Mouse (Mus musculus) limb, embryonic 15.5 days (tissue): ENCODE measurements at regions not wholly inside any gene's neighbourhood (a gene's known extent, or its start where the extent isn't known, plus 50 kb on each side); places are given as distances from the start of the nearest gene placed in this dataset. TPM values are rescaled to one million over a fixed set of nuclear protein-coding genes. Genes with fewer than 3 reads are reported as not detected.

Source experiments
- ATAC-seq: fragments of 200-750 bp; cut with Nextera tagmentation; 2 replicates; pipeline ENCODE4 v1.8.0; 2017; ENCODE audit warnings: low read depth, moderate TSS enrichment; ENCODE audit not compliant: insufficient number of reproducible peaks, low FRiP score, low TSS enrichment
- H3K27ac ChIP-seq: fragments of 300-500 bp; sonication (generic); 2 replicates; pipeline ENCODE4 v1.5.1; 2015; ENCODE audit warnings: moderate library complexity, mild to moderate bottlenecking, inconsistent platforms
- H3K27me3 ChIP-seq: fragments of 300-500 bp; sonication (generic); 2 replicates; pipeline ENCODE4 v1.6.1; 2015; ENCODE audit warnings: inconsistent platforms
- H3K36me3 ChIP-seq: fragments of 300-500 bp; sonication (generic); 2 replicates; pipeline ENCODE4 v1.6.1; 2015; ENCODE audit warnings: inconsistent platforms
- H3K4me1 ChIP-seq: fragments of 300-500 bp; sonication (generic); 2 replicates; pipeline ENCODE4 v1.6.1; 2015; ENCODE audit warnings: inconsistent platforms
- H3K4me2 ChIP-seq: fragments of 300-500 bp; sonication (generic); 2 replicates; pipeline ENCODE4 v1.6.1; 2015; ENCODE audit warnings: mild to moderate bottlenecking, inconsistent platforms
- H3K4me3 ChIP-seq: fragments of 300-500 bp; sonication (generic); 2 replicates; pipeline ENCODE4 v1.5.1; 2015; ENCODE audit warnings: mild to moderate bottlenecking, inconsistent platforms
- H3K9ac ChIP-seq: fragments of 300-500 bp; sonication (generic); 2 replicates; pipeline ENCODE4 v1.6.1; 2015; ENCODE audit warnings: inconsistent platforms
- H3K9me3 ChIP-seq: fragments of 300-500 bp; sonication (generic); 2 replicates; pipeline ENCODE4 v1.6.1; 2016; ENCODE audit warnings: inconsistent platforms
- WGBS: fragments of 180-500 bp; shearing (Covaris S2); methylation state at CpG from one replicate; pipeline ENCODE4 v1.1.7; 2015; 5-methylcytosine and 5-hydroxymethylcytosine counted together
- microRNA-seq: library from miRNA; unstranded; fragments of <30 nt; microRNA quantifications from one replicate; pipeline ENCODE4, GENCODE M21; 2016

GRCm38 (mm10) chr16:50696052-50696451 is 105.1 kb upstream of the Ccdc54 start:
- Histone ChIP-seq H3K4me1 (no peaks in the 10 kb centered on the region), H3K36me3 (no peaks in the 10 kb centered on the region), H3K9me3 (no peaks in the 10 kb centered on the region), H3K4me3 (no peak overlapping the region), H3K27me3 (no peaks in the 10 kb centered on the region), H3K9ac (no peak overlapping the region), H3K27ac (no peak overlapping the region), H3K4me2 (no peak overlapping the region)
- no peak for ATAC-seq
- 82% methylated on average over 4 of the region's 4 CpGs for WGBS

- no peak overlapping the region for H3K4me3 ChIP-seq
- H3K4me2 ChIP-seq: no peak overlapping the region
- 71% methylated on average over 2 of the region's 2 CpGs for WGBS
- no peaks in the 10 kb centered on the region for H3K27me3 ChIP-seq
- no peaks in the 10 kb centered on the region for H3K4me1 ChIP-seq
- H3K9me3 ChIP-seq: no peaks in the 10 kb centered on the region
- H3K27ac ChIP-seq: no peak overlapping the region
- ATAC-seq: no peak
- H3K36me3 ChIP-seq: no peaks in the 10 kb centered on the region
- no peak overlapping the region for H3K9ac ChIP-seq
Observed at GRCm38 (mm10) chr16:50694045-50694444, 103.1 kb upstream of the Ccdc54 start.

GRCm38 (mm10) chr16:50690818-50691217 is 99.9 kb upstream of the Ccdc54 start:
- ATAC-seq: no peak
- no peaks in the 10 kb centered on the region for H3K9me3 ChIP-seq
- 81% methylated on average over 7 of the region's 7 CpGs for WGBS
- no peaks in the 10 kb centered on the region for H3K4me1 ChIP-seq
- H3K36me3 ChIP-seq: no peaks in the 10 kb centered on the region
- H3K4me2 ChIP-seq: no peak overlapping the region
- H3K4me3 ChIP-seq: no peak overlapping the region
- H3K27ac ChIP-seq: no peak overlapping the region
- no peaks in the 10 kb centered on the region for H3K27me3 ChIP-seq
- H3K9ac ChIP-seq: no peak overlapping the region

GRCm38 (mm10) chr16:50689525-50689924 is 98.6 kb upstream of the Ccdc54 start:
- Histone ChIP-seq H3K4me2 (no peak overlapping the region), H3K27ac (no peak overlapping the region), H3K4me3 (0 out of 2 replicates have a peak overlapping the region, but pooled peaks have one; percentile 5), H3K4me1 (no peaks in the 10 kb centered on the region), H3K36me3 (no peaks in the 10 kb centered on the region), H3K9me3 (no peaks in the 10 kb centered on the region), H3K9ac (no peak overlapping the region), H3K27me3 (no peaks in the 10 kb centered on the region)
- 65% methylated on average over 10 of the region's 10 CpGs for WGBS
- no peak for ATAC-seq

GRCm38 (mm10) chr16:50688818-50689506 is 98.0 kb upstream of the Ccdc54 start:
- Histone ChIP-seq H3K9me3 (no peaks in the 10 kb centered on the region), H3K9ac (no peak overlapping the region), H3K4me1 (no peaks in the 10 kb centered on the region), H3K4me3 (0 out of 2 replicates have a peak overlapping the region, but pooled peaks have one; percentile 5), H3K36me3 (no peaks in the 10 kb centered on the region), H3K27ac (no peak overlapping the region), H3K27me3 (no peaks in the 10 kb centered on the region), H3K4me2 (no peak overlapping the region)
- ATAC-seq: no peak
- WGBS: 67% methylated on average over 11 of the region's 11 CpGs

GRCm38 (mm10) chr16:50679698-50680097 is 88.7 kb upstream of the Ccdc54 start:
- no peak overlapping the region for H3K4me3 ChIP-seq
- H3K4me2 ChIP-seq: no peak overlapping the region
- no peaks in the 10 kb centered on the region for H3K4me1 ChIP-seq
- no peak overlapping the region for H3K9ac ChIP-seq
- no peaks in the 10 kb centered on the region for H3K27me3 ChIP-seq
- no peak for ATAC-seq
- H3K36me3 ChIP-seq: no peaks in the 10 kb centered on the region
- no peaks in the 10 kb centered on the region for H3K9me3 ChIP-seq
- 91% methylated on average over 6 of the region's 6 CpGs for WGBS
- no peak overlapping the region for H3K27ac ChIP-seq

- no peaks in the 10 kb centered on the region for H3K27me3 ChIP-seq
- no peak overlapping the region for H3K4me3 ChIP-seq
- H3K27ac ChIP-seq: no peak overlapping the region
- H3K4me2 ChIP-seq: no peak overlapping the region
- H3K36me3 ChIP-seq: no peaks in the 10 kb centered on the region
- H3K4me1 ChIP-seq: no peaks in the 10 kb centered on the region
- WGBS: 75% methylated on average over 5 of the region's 5 CpGs
- H3K9ac ChIP-seq: no peak overlapping the region
- no peak for ATAC-seq
- no peaks in the 10 kb centered on the region for H3K9me3 ChIP-seq
Observed at GRCm38 (mm10) chr16:50673339-50673738, 82.4 kb upstream of the Ccdc54 start.

- no peak for ATAC-seq
- no peaks in the 10 kb centered on the region for H3K4me1 ChIP-seq
- H3K9ac ChIP-seq: no peak overlapping the region
- H3K4me2 ChIP-seq: no peak overlapping the region
- no peaks in the 10 kb centered on the region for H3K36me3 ChIP-seq
- H3K27ac ChIP-seq: no peak overlapping the region
- 72% methylated on average over 5 of the region's 5 CpGs for WGBS
- no peaks in the 10 kb centered on the region for H3K27me3 ChIP-seq
- H3K9me3 ChIP-seq: no peaks in the 10 kb centered on the region
- no peak overlapping the region for H3K4me3 ChIP-seq
Observed at GRCm38 (mm10) chr16:50672713-50673112, 81.8 kb upstream of the Ccdc54 start.

GRCm38 (mm10) chr16:50671170-50671569 is 80.2 kb upstream of the Ccdc54 start:
- WGBS: 84% methylated on average over 5 of the region's 5 CpGs
- Histone ChIP-seq H3K27me3 (no peaks in the 10 kb centered on the region), H3K4me1 (no peaks in the 10 kb centered on the region), H3K36me3 (no peaks in the 10 kb centered on the region), H3K4me2 (no peak overlapping the region), H3K9me3 (no peaks in the 10 kb centered on the region), H3K9ac (no peak overlapping the region), H3K27ac (no peak overlapping the region), H3K4me3 (no peak overlapping the region)
- no peak for ATAC-seq

GRCm38 (mm10) chr16:50664240-50664639 is 73.3 kb upstream of the Ccdc54 start:
- no peaks in the 10 kb centered on the region for H3K4me1 ChIP-seq
- H3K27ac ChIP-seq: no peak overlapping the region
- WGBS: 53% methylated on average over 2 of the region's 2 CpGs
- no peak for ATAC-seq
- H3K9me3 ChIP-seq: no peaks in the 10 kb centered on the region
- no peak overlapping the region for H3K9ac ChIP-seq
- H3K27me3 ChIP-seq: no peaks in the 10 kb centered on the region
- H3K4me3 ChIP-seq: no peak overlapping the region
- no peak overlapping the region for H3K4me2 ChIP-seq
- no peaks in the 10 kb centered on the region for H3K36me3 ChIP-seq

Small RNA genes in the stretch of these regions (microRNA-seq; reads per million reads assigned to microRNA genes)
- gene Mir6363: not detected
